Mouse (Mus musculus) kidney, postnatal 10 days (tissue): ENCODE measurements around the gene Naga.

Experiments used
- DNase-seq: peaks from one replicate; pipeline ENCODE4 v3.0.0; 2021; ENCODE audit warnings: mixed read lengths

Gene Naga

GRCm38 (mm10) chr15:82337875-82338274 is 850 bp downstream of the Naga start:
- DNase-seq, result no peak

DNA sequence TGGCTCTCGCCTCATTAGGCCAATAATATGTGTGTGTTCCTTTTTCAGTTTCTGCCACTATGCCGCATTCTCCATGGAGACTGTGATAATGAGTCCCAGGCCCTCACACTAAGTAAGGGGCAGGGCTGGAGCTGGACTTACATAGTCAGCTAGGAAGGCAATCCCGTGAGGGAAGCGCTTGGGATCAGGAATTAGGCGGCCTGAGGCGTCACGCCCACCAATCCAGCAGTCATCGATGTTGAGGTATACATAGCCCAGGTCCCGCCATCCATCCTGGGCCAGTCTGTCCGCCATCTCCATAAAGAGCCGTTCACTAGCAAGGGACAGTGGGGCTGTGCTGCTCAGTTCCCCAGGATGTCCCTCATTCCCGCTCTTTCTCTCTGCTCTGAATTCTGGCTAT is 2.1 kb downstream of the Naga start:
- DNase-seq, result no peak

- no peak for DNase-seq
Observed at GRCm38 (mm10) chr15:82335194-82335593, 3.5 kb downstream of the Naga start.

DNA sequence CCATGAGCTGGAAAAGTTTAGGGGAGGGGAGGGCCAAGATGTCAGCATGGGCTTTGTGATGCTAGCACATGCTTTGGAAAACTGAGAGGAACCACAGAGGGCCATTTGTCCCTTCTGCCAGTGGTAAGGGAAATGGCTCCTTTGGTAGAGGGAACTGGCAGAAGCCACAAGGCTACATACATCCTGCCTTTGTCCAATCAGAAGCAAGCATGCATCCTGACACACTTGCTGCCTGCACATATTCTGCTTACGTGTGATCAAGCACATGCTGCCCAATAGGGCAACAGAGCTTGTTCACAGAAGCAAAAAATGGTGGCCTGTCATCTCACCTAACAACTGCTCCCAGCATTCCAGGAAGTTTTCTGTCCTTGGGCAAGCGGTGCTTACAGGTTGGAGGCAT is 13.3 kb downstream of the Naga start:
- no peak for DNase-seq

- DNase-seq, result no peak
Observed at GRCm38 (mm10) chr15:82322195-82322594, 16.5 kb downstream of the Naga start.

- no peak for DNase-seq
Observed at GRCm38 (mm10) chr15:82319613-82320012, 19.1 kb downstream of the Naga start.

DNA sequence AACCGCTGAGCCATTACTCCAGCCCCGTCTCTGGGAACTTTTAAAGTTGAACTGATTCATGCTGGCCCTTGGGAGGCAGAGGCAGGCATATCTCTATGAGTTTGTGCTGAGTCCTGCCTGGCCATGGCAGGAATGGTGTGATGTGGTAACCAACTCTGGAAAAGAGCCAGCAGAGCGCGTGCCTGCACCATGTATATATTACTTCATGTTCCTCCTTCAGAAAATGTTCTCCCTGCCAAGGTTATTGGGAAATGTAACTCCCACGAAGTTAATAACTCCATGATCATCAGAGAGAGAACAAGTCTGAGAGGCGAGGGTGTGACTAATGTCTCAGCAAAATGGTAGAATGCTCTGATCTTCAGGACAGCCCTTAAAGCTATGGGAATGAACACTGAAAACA is 20.9 kb downstream of the Naga start:
- DNase-seq, result no peak

GRCm38 (mm10) chr15:82308416-82308815 is 30.3 kb downstream of the Naga start:
- DNase-seq, result no peak

DNA sequence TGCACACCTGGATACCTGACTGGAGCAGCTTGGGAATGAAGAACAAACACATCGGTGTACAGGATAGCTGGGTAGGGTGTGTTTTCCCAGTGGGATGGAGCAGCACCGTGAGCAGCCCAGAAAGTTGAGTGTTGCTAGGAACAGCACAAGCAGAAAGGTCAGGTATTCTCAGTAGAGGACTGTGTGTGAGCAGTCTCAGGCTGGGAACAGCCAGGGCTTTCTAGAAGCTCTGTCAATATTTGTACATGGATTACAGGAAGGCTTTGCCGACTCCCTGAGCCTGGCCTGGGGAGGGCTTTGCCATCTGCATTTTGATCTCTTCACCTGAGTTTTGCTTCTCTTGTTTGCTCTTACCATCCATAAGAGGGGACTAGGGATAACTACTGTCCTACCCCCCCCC is 31.6 kb downstream of the Naga start:
- no peak for DNase-seq

DNA sequence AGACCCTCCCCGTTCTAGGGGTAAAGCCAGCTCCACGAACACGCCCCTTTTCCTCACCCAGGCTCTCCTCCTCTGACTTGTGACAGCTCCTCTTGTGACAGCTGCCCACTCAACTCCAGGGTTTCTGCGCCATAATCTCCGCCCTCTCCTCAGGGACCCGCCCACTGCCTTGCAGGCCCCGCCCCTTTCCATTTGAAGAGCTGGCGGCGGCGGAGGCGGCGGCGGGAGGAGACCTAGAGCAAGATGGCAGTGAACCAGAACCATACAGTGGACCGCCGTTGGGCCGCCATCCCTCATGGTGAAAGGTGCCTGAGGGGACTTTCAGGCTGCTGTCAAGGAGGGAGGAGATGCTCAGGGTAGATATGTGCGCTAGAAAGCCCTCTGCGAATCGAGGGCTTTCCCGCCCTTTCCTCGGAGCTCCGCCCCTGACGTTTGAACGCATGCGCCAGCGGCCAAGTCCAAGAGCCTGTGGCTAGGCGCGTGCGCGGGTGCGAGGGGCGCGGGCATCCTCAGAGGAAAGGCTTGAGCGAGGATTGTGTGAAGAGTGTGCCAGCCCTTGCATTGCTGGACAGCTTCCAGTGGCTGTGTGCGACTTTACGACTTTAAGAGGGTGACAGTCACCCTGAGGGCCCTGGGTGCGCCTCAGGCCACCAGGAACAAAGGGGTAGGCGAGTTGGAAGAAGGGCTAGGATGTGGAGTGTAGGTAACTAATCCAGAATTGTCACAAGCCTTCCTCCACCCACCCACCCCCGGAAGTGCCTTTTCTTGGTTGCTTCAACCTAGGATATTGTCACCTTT is 39.8 kb downstream of the Naga start, which contains the start of gene Wbp2nl:
Wbp2nl (plus strand) TSS at position 191 of the 798 bp plus-strand sequence.
- peak; percentile 22 for DNase-seq

DNA sequence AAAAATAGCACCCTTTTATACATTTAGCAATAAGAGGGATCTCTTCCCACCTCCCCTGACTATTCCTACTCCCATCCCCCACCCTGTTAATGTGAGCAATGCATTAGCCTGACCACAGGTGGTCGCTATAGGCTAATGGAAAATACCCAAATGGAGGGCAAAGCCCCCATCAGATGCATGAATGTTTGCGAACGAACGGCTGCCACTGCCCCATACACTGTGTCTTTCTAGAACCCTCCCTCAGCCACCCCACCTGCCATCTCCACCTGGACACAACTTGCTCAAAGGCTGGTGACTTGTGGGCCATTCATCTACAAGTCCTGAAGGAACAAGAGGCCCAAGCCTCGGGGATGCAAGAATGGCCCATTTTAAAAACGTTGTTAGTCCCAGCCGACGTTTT is 44.7 kb downstream of the Naga start:
- no peak for DNase-seq

DNA sequence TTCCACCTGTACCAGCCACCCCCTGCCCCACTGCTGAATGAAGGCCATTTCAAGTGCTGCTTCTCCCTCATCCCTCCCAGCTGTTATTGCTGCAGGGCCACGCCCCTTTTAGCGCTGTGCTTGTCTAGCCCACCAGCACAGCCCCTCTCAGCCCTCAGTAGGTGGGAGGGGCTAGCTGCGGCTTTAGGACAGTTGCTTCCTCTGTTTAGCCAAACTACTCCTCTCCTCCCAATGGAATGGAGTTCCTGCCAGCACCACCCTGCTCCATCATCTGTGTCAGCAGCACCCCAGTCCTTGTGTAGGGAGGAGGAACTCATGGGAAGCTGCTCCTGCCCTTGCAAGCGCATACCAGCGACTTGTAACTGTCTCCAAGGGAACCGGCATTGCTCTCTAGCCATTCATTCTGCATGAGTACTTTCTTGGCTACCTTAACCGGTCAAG is 45.4 kb downstream of the Naga start:
- peak; percentile 32 for DNase-seq

DNA sequence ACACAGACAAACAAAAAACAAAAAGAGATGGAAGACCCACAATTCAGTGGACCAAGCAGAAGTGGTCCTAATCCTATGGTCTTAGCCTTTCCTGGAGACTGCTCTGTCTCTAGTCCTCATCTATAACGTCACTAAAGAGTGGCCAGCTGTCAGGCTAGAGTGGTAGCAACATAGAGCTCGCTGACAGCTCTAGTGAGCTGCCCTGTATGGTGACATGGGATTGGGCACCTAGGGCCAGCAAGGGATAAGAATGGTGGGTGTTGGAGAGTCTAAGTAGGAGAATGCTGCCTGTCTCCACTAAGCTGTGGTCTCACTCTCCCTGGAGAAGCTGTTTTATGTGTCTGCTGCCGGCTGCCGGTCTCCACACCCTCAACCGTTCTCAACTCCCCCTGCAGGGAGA is 45.9 kb downstream of the Naga start:
- DNase-seq, result no peak

DNA sequence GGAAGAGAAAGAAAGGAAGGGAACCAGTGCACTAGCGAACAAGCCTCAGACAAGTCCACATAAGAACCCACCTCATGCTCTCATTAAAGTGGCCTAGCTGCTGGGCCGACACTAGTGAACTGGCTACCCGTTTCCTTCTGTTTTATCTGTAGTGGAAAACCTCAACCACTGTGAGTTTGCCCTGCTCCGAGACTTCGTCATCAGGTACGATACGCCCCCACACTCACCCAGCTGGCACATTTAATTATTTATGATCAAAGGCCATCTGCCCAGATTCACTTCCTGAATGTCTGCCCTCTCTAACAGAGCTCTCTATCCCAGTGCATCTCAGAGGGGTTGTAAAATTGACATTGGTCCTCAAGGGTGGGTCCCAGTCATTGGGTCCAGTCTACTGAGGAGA is 48.5 kb downstream of the Naga start:
- DNase-seq, result no peak

DNA sequence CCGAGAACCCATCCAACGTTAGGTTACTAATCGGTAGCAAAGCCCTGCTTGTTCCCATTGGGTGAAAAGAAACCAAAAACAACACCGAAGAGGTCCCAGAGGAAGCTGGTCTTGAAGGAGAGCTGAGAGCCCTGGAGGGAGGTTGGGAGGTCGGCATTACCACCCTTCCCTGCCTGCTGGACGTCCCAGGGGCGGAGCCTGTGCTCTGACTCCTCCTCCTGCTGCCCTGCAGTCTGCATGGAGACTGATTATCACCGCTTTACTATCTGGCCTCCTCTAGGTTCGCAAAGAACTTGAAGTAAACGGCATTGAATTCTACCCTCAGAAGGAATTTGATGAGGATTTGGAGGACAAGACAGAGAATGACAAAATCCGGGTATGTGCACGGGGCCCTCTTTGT is 52.6 kb downstream of the Naga start:
- DNase-seq, result no peak

- no peak for DNase-seq
Observed at GRCm38 (mm10) chr15:82280638-82281037, 58.1 kb downstream of the Naga start.
